Mouse (Mus musculus) liver, embryonic 14.5 days (tissue): ENCODE data around the gene Lamp5.

Source experiments
- CTCF ChIP-seq: IDR thresholded peaks from 2 replicates; pipeline ENCODE4 v1.5.1; 2016; ENCODE audit warnings: antibody characterized with exemption, low read depth, control low read depth
- EP300 ChIP-seq: IDR thresholded peaks from 2 replicates; pipeline ENCODE4 v1.6.1; 2016; ENCODE audit warnings: antibody characterized with exemption, low read depth

GRCm38 (mm10) chr2:136051688-136052289, at the start of gene Lamp5:
- TF ChIP-seq CTCF, result no peak
- TF ChIP-seq EP300, result no peak
